Mouse (Mus musculus) urinary bladder, adult 18-20 months (tissue): ENCODE data around the gene Mllt10.

Experiments
- DNase-seq, 2 experiments: peaks; one replicate each; pipeline ENCODE4 v3.0.0; 2022; ENCODE audit warnings: low spot score in 2 of 2, mixed read lengths in 2 of 2

The Mllt10 gene

DNA sequence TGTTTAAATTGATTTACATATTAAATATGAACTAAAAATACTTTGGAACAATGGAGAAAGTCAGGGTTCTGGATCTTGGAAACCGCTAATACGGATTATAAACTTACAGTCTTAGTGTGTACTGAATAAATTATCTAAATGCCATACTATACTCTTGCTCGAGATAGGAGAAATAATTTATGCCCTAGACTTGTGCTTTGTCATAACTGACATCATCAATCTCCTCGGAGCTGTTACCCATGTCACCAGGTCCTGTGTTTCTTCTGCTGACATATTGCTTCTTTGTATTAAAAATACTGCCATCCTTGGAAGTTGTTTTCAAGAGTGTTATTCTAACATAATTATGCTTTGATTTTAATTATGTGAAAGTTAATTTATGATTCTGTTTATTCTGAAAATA lies 140.2 kb downstream of the Mllt10 start:
- DNase-seq: no peak

DNA sequence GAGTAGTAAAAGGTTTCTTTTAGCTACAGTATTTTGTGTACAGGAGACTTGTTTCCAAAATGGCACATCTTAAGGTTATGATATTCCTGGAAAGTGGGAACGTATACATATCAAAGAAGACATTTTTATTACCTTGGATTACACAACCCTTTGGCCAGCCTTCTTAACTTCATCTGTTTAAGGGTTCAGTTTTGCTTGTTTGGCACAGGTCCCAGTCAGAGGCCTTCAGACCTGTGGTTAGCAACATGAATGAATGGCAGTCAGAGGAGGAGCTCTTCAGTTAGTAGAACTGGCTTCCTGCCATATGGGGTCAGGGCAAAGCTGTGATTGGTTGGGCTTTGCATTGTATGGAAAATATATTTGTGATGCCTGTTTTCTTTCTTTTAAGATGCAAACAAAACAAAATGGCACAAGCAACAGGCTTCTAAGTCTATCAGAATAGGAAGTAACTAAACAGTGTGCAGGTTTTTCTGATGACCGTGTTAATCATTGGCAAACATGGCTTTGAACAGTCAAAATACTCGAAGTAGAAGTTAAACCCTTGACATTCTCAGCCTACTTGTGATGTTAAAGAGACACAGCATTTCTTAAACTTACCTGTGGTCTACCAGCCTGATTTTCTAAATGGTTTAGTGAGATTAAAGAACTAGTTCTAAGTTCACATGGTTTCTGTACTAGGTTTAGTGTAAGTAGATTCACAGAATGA lies 140.8 kb downstream of the Mllt10 start:
- DNase-seq: no peak

- no peak for DNase-seq
Observed at GRCm38 (mm10) chr2:18201820-18202462, 146.9 kb downstream of the Mllt10 start.

- no peak for DNase-seq
Observed at GRCm38 (mm10) chr2:18202923-18203322, 147.9 kb downstream of the Mllt10 start.

DNA sequence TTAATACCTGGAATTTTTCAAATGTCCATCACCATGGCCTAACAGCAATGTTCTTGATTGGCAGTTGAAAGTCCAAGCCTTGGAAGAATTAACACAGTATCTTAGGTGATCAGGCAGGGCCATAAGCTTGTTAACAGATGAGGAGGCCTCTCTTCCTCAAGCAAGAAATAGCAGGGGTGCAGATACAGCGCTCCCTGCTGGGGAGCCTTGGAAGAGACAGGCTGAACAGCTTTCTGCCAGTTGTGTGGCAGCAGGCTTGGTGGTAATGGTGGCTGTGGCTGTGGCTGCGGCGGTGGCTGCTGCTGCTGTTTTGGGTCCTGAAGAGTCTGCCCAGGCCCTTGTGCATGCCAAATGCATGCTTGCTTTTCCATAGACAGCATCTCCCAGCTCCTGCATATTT lies 150.1 kb downstream of the Mllt10 start:
- peak; percentile 40 to 56 for DNase-seq

- no peak for DNase-seq
Observed at GRCm38 (mm10) chr2:18206811-18207210, 151.8 kb downstream of the Mllt10 start.

- no peak for DNase-seq
Observed at GRCm38 (mm10) chr2:18208578-18208977, 153.5 kb downstream of the Mllt10 start.

GRCm38 (mm10) chr2:18209211-18209823 lies 154.3 kb downstream of the Mllt10 start:
- no peak for DNase-seq

GRCm38 (mm10) chr2:18209948-18210347 lies 154.9 kb downstream of the Mllt10 start:
- DNase-seq: no peak

GRCm38 (mm10) chr2:18214031-18214430 lies 159.0 kb downstream of the Mllt10 start:
- no peak for DNase-seq

GRCm38 (mm10) chr2:18217867-18218266 lies 162.8 kb downstream of the Mllt10 start:
- DNase-seq: no peak

DNA sequence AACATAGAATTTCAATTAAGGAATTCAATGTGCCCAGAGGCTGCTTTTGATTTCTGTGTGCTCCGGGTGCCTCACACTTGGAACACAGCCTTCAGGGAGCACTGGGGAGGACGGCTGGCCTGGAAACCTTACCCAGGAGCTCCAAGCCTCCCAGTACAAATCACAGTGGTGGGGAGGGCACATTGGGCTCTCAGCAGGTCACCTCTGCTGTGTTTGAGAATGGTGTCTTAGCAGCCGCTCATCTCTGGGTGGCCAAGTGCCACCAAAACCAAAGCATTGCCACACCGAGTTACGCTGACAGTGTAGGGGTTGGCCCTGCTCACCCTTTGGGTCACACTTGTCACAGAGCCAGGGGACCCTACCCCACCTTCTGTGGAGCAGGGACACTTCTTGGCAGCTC lies 163.5 kb downstream of the Mllt10 start:
- DNase-seq: no peak

DNA sequence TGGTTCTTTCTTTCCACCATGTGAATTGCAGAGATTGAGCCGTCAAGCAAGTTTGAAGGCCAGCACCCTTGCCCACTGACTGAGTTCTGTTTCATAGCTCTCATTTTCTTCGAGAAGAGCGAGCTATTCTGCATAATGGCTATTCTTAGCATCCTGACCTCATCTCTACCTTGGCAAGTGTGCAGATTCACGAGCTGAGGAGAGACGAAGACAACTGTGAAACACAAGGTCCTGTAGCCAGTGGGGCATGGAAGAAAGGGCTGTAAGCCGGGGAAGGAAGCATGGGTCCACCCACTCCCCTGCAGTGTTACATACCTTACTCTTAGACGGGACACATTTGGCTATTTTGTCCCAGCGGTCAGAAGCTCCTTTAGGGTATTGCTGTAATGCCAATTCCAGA lies 164.1 kb downstream of the Mllt10 start:
- DNase-seq: no peak

- DNase-seq: no peak
Observed at GRCm38 (mm10) chr2:18219569-18219968, 164.5 kb downstream of the Mllt10 start.

DNA sequence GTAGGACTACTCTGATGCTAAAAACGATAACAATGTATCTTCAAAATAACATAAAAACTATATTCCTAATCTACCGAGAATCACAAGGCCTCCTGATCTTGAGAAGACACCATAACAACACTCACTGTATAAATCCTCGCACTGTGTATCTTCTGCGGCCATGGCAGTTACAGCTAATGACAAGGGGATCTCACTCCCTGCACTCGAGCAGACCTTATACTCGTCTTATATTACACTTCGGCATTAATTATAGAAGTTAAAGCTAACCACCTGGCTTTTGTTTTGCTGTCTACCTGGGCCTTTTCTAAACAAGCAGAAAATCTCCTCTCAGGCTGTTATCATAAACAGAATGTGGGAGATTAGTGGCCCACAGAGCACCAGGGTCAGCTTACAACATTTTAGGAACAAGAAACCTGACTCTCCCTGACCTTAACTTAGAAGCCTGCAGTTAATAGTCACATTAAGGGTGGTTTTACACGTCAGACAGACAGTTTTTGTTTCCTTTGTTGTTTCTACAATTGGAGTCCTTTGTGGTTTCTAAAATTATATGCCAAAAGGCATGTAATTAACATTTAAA lies 173.5 kb downstream of the Mllt10 start:
- DNase-seq: no peak

DNA sequence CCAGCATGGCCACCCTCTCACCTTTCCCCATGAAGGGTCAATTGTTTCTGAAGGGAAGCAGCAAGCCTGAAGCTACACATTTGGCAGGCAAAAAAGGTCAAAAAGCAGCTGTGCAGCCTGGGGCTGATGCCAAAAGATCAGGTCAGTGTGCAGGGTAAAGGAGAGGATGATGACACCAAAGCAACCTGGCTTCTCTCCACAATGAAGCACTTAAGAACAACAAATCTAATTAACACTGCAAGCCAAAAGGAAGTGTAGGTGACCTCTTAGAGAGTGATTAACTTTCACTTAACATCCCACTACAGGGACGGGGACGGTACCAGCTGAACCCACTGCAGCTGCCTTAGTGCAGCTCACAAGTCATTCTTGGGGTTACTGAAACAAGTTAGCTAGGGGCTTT lies 174.2 kb downstream of the Mllt10 start:
- DNase-seq: no peak

DNA sequence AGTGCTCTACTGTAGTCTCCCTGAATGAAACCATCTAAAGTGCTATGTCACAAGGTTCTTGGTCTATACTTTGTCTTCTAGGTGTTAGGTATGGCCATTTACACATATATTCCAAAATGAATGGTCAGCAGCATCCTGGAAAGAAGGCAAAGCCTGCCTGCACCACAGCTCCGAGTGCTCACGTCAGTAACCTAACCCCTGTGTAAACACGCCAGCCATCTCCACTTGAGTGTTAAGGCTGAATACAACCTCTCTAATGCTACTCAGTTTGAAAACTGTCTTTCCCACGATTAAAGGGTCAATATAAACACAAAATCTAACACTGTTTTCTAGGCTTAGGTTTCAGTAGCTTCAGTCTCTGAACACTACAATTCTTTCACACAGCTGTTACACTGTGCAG lies 176.1 kb downstream of the Mllt10 start:
- no peak for DNase-seq

DNA sequence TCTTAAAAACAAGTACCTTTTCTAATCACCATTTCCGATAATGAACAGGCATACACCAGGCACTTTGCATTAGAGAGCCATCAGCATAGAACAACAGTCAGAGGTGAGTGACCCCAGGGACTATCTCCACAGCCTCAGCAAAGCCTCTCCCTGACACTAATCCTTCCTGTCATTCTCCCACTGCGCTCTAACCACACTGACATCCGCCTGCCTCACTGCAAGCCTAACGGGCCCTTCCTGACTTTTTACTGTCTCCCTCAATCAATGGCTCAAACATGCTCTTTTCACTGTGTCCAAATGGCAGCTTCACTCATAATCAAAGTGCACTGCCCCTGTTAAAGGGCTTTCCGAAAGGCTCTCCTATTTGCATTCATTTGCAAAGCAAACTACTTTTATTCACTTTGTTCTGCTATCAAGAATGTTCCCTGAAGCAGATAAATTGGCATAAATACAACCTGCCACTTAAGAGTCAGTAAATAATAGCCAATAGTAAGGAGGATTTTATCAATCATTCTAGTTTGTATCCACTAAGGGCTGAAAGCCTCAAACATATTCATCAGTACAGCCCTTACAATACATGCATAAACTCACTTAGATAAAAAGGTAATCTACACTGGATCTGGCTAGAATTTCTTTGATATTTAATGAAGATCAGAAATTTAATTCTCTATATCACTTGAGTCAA lies 178.0 kb downstream of the Mllt10 start:
- DNase-seq: no peak

DNA sequence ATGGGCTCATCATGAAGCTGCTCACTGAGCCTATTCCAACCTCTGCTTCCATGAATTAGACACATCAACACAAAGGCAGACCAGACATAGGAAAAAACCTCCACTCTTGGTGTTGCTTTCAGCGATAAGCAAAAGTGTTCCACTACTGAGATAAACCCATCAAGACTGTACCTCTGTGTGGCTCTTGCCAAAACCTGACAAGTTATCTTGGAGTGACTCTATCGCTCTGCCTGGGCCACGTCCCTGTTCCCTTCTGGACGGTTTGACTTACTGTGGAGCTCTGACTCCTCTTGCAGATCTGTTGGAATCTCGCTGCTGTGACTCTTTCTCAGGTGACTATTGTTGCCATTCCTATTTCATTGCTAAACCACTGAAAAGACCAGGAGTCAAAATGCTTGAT lies 180.5 kb downstream of the Mllt10 start:
- no peak for DNase-seq

DNA sequence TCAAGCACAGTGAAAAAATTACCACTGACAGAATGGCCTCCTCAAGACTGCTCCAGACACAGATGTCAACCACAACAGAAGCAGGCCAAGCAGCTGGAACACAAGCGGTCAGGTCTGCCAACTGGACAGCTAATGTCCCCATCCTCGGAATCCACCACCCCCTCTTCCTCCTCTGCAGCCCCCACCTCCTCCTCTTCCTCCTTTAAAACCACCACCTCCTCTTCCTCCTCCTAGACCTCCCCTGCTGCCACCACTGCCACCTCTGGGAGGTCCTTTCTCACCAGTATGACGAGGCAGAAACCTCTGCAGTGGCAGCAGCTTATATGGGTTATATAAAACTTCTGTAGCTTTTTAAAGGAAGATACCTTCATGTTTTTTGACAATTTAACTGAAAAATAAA lies 194.2 kb downstream of the Mllt10 start:
- no peak for DNase-seq
